Mouse (Mus musculus) ES-E14 (cell line): ENCODE results near the gene Cysrt1. TPM values are rescaled to one million over a fixed set of nuclear protein-coding genes. Genes with fewer than 3 reads are reported as not detected.

Source experiments
- DNase-seq: peaks from one replicate; pipeline ENCODE4 v3.0.0-alpha.2; 2013; ENCODE audit warnings: low read depth, low spot score
- H3K27ac ChIP-seq: 2 replicates; pipeline ENCODE4 v1.5.1; 2012; ENCODE audit warnings: low read depth, mild to moderate bottlenecking, low read length, moderate library complexity, mixed read lengths; ENCODE audit not compliant: poor library complexity, insufficient read depth, severe bottlenecking
- H3K36me3 ChIP-seq: 2 replicates; pipeline ENCODE4 v1.6.1; 2012; ENCODE audit warnings: mild to moderate bottlenecking, low read length, moderate library complexity, mixed read lengths; ENCODE audit not compliant: control insufficient read depth, poor library complexity, insufficient read depth, severe bottlenecking
- H3K4me1 ChIP-seq, 2 experiments: fragments of 150-350 bp in 1 of 2; sonication (generic) in 1 of 2; 2 replicates each; pipeline ENCODE4 v1.6.1; 2012; ENCODE audit warnings: low read length in 2 of 2, mild to moderate bottlenecking in 1 of 2, mixed read lengths in 1 of 2; ENCODE audit not compliant: control insufficient read depth in 2 of 2, insufficient read depth in 2 of 2, poor library complexity in 1 of 2
- H3K4me3 ChIP-seq, 2 experiments: fragments of 150-350 bp in 1 of 2; sonication (generic) in 1 of 2; 2 replicates each; pipeline ENCODE4 v1.5.1; 2012; ENCODE audit warnings: low read length in 2 of 2, low read depth in 1 of 2, mild to moderate bottlenecking in 1 of 2, mixed read lengths in 1 of 2; ENCODE audit not compliant: insufficient read depth in 1 of 2, poor library complexity in 1 of 2, severe bottlenecking in 1 of 2
- H3K9ac ChIP-seq: 2 replicates; pipeline ENCODE4 v1.6.1; 2012; ENCODE audit warnings: low read depth, mild to moderate bottlenecking, low read length, mixed read lengths; ENCODE audit not compliant: poor library complexity, insufficient read depth, severe bottlenecking
- H3K9me3 ChIP-seq: fragments of 150-350 bp; sonication (generic); 2 replicates; pipeline ENCODE4 v1.6.1; 2012; ENCODE audit warnings: low read depth, mild to moderate bottlenecking, low read length; ENCODE audit not compliant: control insufficient read depth, insufficient read depth
- CHD2 ChIP-seq: IDR thresholded peaks from 2 replicates; pipeline ENCODE4 v1.6.1; 2014; ENCODE audit warnings: mild to moderate bottlenecking, low read depth, low read length, inconsistent platforms
- HCFC1 ChIP-seq: IDR thresholded peaks from 2 replicates; pipeline ENCODE4 v1.6.1; 2012; ENCODE audit warnings: low read length, inconsistent platforms, borderline replicate concordance; ENCODE audit not compliant: insufficient read depth
- MAFK ChIP-seq: IDR thresholded peaks from 2 replicates; pipeline ENCODE4 v1.6.1; 2014; ENCODE audit warnings: mild to moderate bottlenecking, low read depth, low read length, inconsistent platforms; ENCODE audit not compliant: insufficient read depth
- ZC3H11A ChIP-seq: IDR thresholded peaks from 2 replicates; pipeline ENCODE4 v1.6.1; 2012; ENCODE audit warnings: low read depth, mild to moderate bottlenecking, inconsistent platforms, low read length, borderline replicate concordance
- ZNF384 ChIP-seq: IDR thresholded peaks from 2 replicates; pipeline ENCODE4 v1.6.1; 2012; ENCODE audit warnings: low read depth, low read length, inconsistent platforms
- in situ Hi-C, 2 experiments: fragments of 600-800 bp; cut with MboI; formaldehyde crosslinking; loops; one replicate each; pipeline ENCODE4 v1.15.1; 2025; ENCODE audit warnings: low sequenced_read_pairs in 2 of 2, inconsistent platforms in 1 of 2; ENCODE audit not compliant: unreplicated experiment in 2 of 2
- total RNA-seq: library from RNA; depleted of rRNA; stranded (reverse); fragments of 300-350 nt; gene quantifications from 2 replicates; pipeline ENCODE4 v1.2.3, GENCODE M21; 2012

Gene Cysrt1
- total RNA-seq, 1 experiment, result 0.58 TPM

GRCm38 (mm10) chr2:25240723-25241437, 1.4 kb downstream of the Cysrt1 start:
- H3K4me3 ChIP-seq, result peak overlapping the region; percentile 9 to 35
- H3K9ac ChIP-seq, result peak overlapping the region; percentile 27; the same call in 1 of the 2 replicates
- no peak for TF ChIP-seq ZC3H11A
- no peak for TF ChIP-seq ZNF384
- peak; percentile 56; the same call in 1 of the 2 replicates for TF ChIP-seq HCFC1
- TF ChIP-seq CHD2, result no peak
- no peak for TF ChIP-seq MAFK
- in situ Hi-C loops, result no loop called here
- H3K36me3 ChIP-seq, result peaks cover 3% of the 10 kb centered on the region; the same call in 1 of the 2 replicates
- H3K4me1 ChIP-seq, result peaks cover 11 to 41% of the 10 kb centered on the region in 2 experiments
- peak; percentile 91 for DNase-seq
- H3K9me3 ChIP-seq, result no peaks in the 10 kb centered on the region
- H3K27ac ChIP-seq, result no peak overlapping the region; the same call in 1 of the 2 replicates

- Histone ChIP-seq H3K9ac (peak overlapping the region; percentile 27; the same call in 1 of the 2 replicates), H3K4me3 (peak overlapping the region in 1 of 2 experiments; percentile 9; a peak in 2 of 4 replicates), H3K9me3 (no peaks in the 10 kb centered on the region), H3K4me1 (peaks cover 11 to 41% of the 10 kb centered on the region in 2 experiments), H3K27ac (0 out of 2 replicates have a peak overlapping the region, but pooled peaks have one; percentile 26), H3K36me3 (no peaks in the 10 kb centered on the region; the same call in 1 of the 2 replicates)
- DNase-seq, result no peak
- in situ Hi-C loops, result no loop called here
- TF ChIP-seq HCFC1 (no peak), ZC3H11A (no peak), MAFK (no peak), ZNF384 (no peak), CHD2 (no peak)
Observed at GRCm38 (mm10) chr2:25240310-25240709, 1.9 kb downstream of the Cysrt1 start.

- Histone ChIP-seq H3K4me1 (peaks cover 11 to 42% of the 10 kb centered on the region in 2 experiments), H3K9ac (no peak overlapping the region), H3K9me3 (no peaks in the 10 kb centered on the region), H3K36me3 (no peaks in the 10 kb centered on the region), H3K27ac (no peak overlapping the region), H3K4me3 (no peak overlapping the region)
- no peak for TF ChIP-seq CHD2
- TF ChIP-seq ZC3H11A, result no peak
- TF ChIP-seq MAFK, result no peak
- TF ChIP-seq HCFC1, result no peak
- DNase-seq, result no peak
- in situ Hi-C loops, result no loop called here
Observed at GRCm38 (mm10) chr2:25239766-25240165, 2.5 kb downstream of the Cysrt1 start.

GRCm38 (mm10) chr2:25238106-25238505, 4.1 kb downstream of the Cysrt1 start:
- DNase-seq, result no peak
- TF ChIP-seq ZNF384 (no peak), HCFC1 (no peak)
- Histone ChIP-seq H3K9me3 (no peaks in the 10 kb centered on the region), H3K27ac (no peak overlapping the region), H3K36me3 (no peaks in the 10 kb centered on the region), H3K4me3 (no peak overlapping the region), H3K4me1 (peaks cover 11 to 40% of the 10 kb centered on the region in 2 experiments), H3K9ac (no peak overlapping the region)
- in situ Hi-C loops, result no loop called here
